Mouse (Mus musculus) lung, embryonic 15.5 days (tissue): ENCODE measurements around the gene Arl13a. TPM values are rescaled to one million over a fixed set of nuclear protein-coding genes. Genes with fewer than 3 reads are reported as not detected.

Source experiments
- ATAC-seq: fragments of 200-750 bp; cut with Nextera tagmentation; 2 replicates; pipeline ENCODE4 v1.8.0; 2017; ENCODE audit warnings: moderate number of reproducible peaks, borderline replicate concordance; ENCODE audit not compliant: low FRiP score, low TSS enrichment; ENCODE audit errors: extremely low read depth
- H3K27ac ChIP-seq: fragments of 300-500 bp; sonication (generic); 2 replicates; pipeline ENCODE4 v1.5.1; 2015; ENCODE audit warnings: moderate library complexity, mild to moderate bottlenecking, inconsistent platforms
- H3K27me3 ChIP-seq: fragments of 300-500 bp; sonication (generic); 2 replicates; pipeline ENCODE4 v1.6.1; 2015; ENCODE audit warnings: inconsistent platforms
- H3K36me3 ChIP-seq: fragments of 300-500 bp; sonication (generic); 2 replicates; pipeline ENCODE4 v1.6.1; 2015; ENCODE audit warnings: inconsistent platforms
- H3K4me1 ChIP-seq: fragments of 300-500 bp; sonication (generic); 2 replicates; pipeline ENCODE4 v1.6.1; 2015; ENCODE audit warnings: inconsistent platforms
- H3K4me2 ChIP-seq: fragments of 300-500 bp; sonication (generic); 2 replicates; pipeline ENCODE4 v1.6.1; 2015; ENCODE audit warnings: inconsistent platforms, mild to moderate bottlenecking, moderate library complexity
- H3K4me3 ChIP-seq: fragments of 300-500 bp; sonication (generic); 2 replicates; pipeline ENCODE4 v1.5.1; 2015; ENCODE audit warnings: mild to moderate bottlenecking, inconsistent platforms
- H3K9ac ChIP-seq: fragments of 300-500 bp; sonication (generic); 2 replicates; pipeline ENCODE4 v1.6.1; 2015; ENCODE audit warnings: inconsistent platforms
- H3K9me3 ChIP-seq: fragments of 300-500 bp; sonication (generic); 2 replicates; pipeline ENCODE4 v1.6.1; 2016; ENCODE audit warnings: inconsistent platforms
- WGBS: fragments of 180-500 bp; shearing (Covaris S2); methylation state at CpG from one replicate; pipeline ENCODE4 v1.1.7; 2015; 5-methylcytosine and 5-hydroxymethylcytosine counted together
- polyA plus RNA-seq: library from polyadenylated mRNA; unstranded; fragments of >200 nt; fragmentation: Nextera tagmentation; extraction: Ambion mirVana; gene quantifications from 2 replicates; pipeline ENCODE4 v1.2.1, GENCODE M21; 2015

Gene Arl13a
- polyA plus RNA-seq, 1 experiment from 2014 or later = 0.09 TPM

- Histone ChIP-seq H3K9ac (no peak overlapping the region), H3K4me1 (no peaks in the 10 kb centered on the region), H3K9me3 (no peaks in the 10 kb centered on the region), H3K4me2 (no peak overlapping the region), H3K36me3 (no peaks in the 10 kb centered on the region), H3K27me3 (no peaks in the 10 kb centered on the region), H3K27ac (no peak overlapping the region), H3K4me3 (no peak overlapping the region)
- no peak for ATAC-seq
- 92% methylated on average over 7 of the region's 7 CpGs for WGBS
Observed at GRCm38 (mm10) chrX:134211151-134211642, 23.9 kb downstream of the Arl13a start.

- Histone ChIP-seq H3K27ac (no peak overlapping the region), H3K9me3 (no peaks in the 10 kb centered on the region), H3K4me1 (no peaks in the 10 kb centered on the region), H3K36me3 (no peaks in the 10 kb centered on the region), H3K4me2 (no peak overlapping the region), H3K27me3 (no peaks in the 10 kb centered on the region), H3K4me3 (no peak overlapping the region), H3K9ac (no peak overlapping the region)
- ATAC-seq = no peak
- WGBS = 63% methylated on average over 4 of the region's 4 CpGs
Observed at GRCm38 (mm10) chrX:134218161-134218560, 30.9 kb downstream of the Arl13a start.

- Histone ChIP-seq H3K9ac (no peak overlapping the region), H3K9me3 (no peaks in the 10 kb centered on the region), H3K27me3 (no peaks in the 10 kb centered on the region), H3K36me3 (no peaks in the 10 kb centered on the region), H3K4me3 (no peak overlapping the region), H3K4me1 (no peaks in the 10 kb centered on the region), H3K4me2 (no peak overlapping the region), H3K27ac (no peak overlapping the region)
- WGBS = 41% methylated on average over 3 of the region's 3 CpGs
- ATAC-seq = no peak
Observed at GRCm38 (mm10) chrX:134220618-134221017, 33.3 kb downstream of the Arl13a start.

- no peaks in the 10 kb centered on the region for H3K4me1 ChIP-seq
- H3K9ac ChIP-seq = no peak within 1 kb of the TSS
- H3K36me3 ChIP-seq = no peaks in the 10 kb centered on the region
- 60% methylated on average over 4 of the region's 4 CpGs for WGBS
- H3K4me2 ChIP-seq = no peak within 1 kb of the TSS
- no peak within 1 kb of the TSS for H3K27ac ChIP-seq
- H3K27me3 ChIP-seq = no peaks in the 10 kb centered on the region
- ATAC-seq = no peak
- H3K9me3 ChIP-seq = no peaks in the 10 kb centered on the region
- H3K4me3 ChIP-seq = no peak within 1 kb of the TSS
Observed at GRCm38 (mm10) chrX:134221856-134222255, 34.6 kb downstream of the Arl13a start, which contains the start of gene Nox1. Gene Nox1 (minus strand): TSS chrX:134221956.

- WGBS = 95% methylated on average over 1 of the region's 1 CpGs
- no peak overlapping the region for H3K4me2 ChIP-seq
- ATAC-seq = no peak
Observed at GRCm38 (mm10) chrX:134233048-134233447, 45.7 kb downstream of the Arl13a start.

GRCm38 (mm10) chrX:134238266-134238665 lies 51.0 kb downstream of the Arl13a start:
- Histone ChIP-seq H3K4me3 (no peak overlapping the region), H3K9ac (no peak overlapping the region), H3K27me3 (no peaks in the 10 kb centered on the region), H3K36me3 (no peaks in the 10 kb centered on the region), H3K4me2 (no peak overlapping the region), H3K4me1 (no peaks in the 10 kb centered on the region), H3K9me3 (no peaks in the 10 kb centered on the region), H3K27ac (no peak overlapping the region)
- ATAC-seq = no peak
- WGBS = 89% methylated on average over 10 of the region's 10 CpGs

More at GRCm38 (mm10) chrX:134233048-134233447, 45.7 kb downstream of the Arl13a start:
- Histone ChIP-seq H3K9ac (no peak overlapping the region), H3K36me3 (no peaks in the 10 kb centered on the region), H3K9me3 (no peaks in the 10 kb centered on the region), H3K4me3 (no peak overlapping the region), H3K4me1 (no peaks in the 10 kb centered on the region), H3K27me3 (no peaks in the 10 kb centered on the region), H3K27ac (no peak overlapping the region)

- H3K27me3 ChIP-seq = no peaks in the 10 kb centered on the region
- H3K4me3 ChIP-seq = no peak overlapping the region
- no peak for ATAC-seq
- H3K36me3 ChIP-seq = no peaks in the 10 kb centered on the region
- no peaks in the 10 kb centered on the region for H3K9me3 ChIP-seq
- H3K4me1 ChIP-seq = no peaks in the 10 kb centered on the region
- whole genome bisulfite sequencing = 58% methylated on average over 10 of the region's 10 CpGs
- H3K4me2 ChIP-seq = no peak overlapping the region
- no peak overlapping the region for H3K27ac ChIP-seq
- no peak overlapping the region for H3K9ac ChIP-seq
Observed at GRCm38 (mm10) chrX:134245946-134246345, 58.6 kb downstream of the Arl13a start.

- no peak overlapping the region for H3K4me2 ChIP-seq
- H3K27ac ChIP-seq = no peak overlapping the region
- no peak for ATAC-seq
- H3K4me3 ChIP-seq = no peak overlapping the region
- no peak overlapping the region for H3K9ac ChIP-seq
- no peaks in the 10 kb centered on the region for H3K36me3 ChIP-seq
- H3K4me1 ChIP-seq = no peaks in the 10 kb centered on the region
- H3K27me3 ChIP-seq = no peaks in the 10 kb centered on the region
- no peaks in the 10 kb centered on the region for H3K9me3 ChIP-seq
- 49% methylated on average over 2 of the region's 2 CpGs for WGBS
Observed at GRCm38 (mm10) chrX:134248202-134248601, 60.9 kb downstream of the Arl13a start.

Other genes with a start within 250 kb of the Arl13a start
- 6.0 and 6.3 TPM in 2 replicates for gene Sytl4, start 205.7 kb upstream of the Arl13a start, polyA plus RNA-seq
- 48.1 and 48.9 TPM in 2 replicates for gene Cstf2, start 128.3 kb upstream of the Arl13a start, polyA plus RNA-seq
- 0.22 and 0.36 TPM in 2 replicates for gene Xkrx, start 25.4 kb upstream of the Arl13a start, polyA plus RNA-seq
- 1.6 and 1.9 TPM in 2 replicates for gene Nox1, start 34.5 kb downstream of the Arl13a start, polyA plus RNA-seq
- 18.5 and 21.7 TPM in 2 replicates for gene Trmt2b, start 89.5 kb downstream of the Arl13a start, polyA plus RNA-seq
- 3.9 and 4.8 TPM in 2 replicates for gene Tmem35a, start 107.7 kb downstream of the Arl13a start, polyA plus RNA-seq
- 34.7 and 35.3 TPM in 2 replicates for gene Cenpi, start 120.6 kb downstream of the Arl13a start, polyA plus RNA-seq
- gene Drp2, start 217.1 kb downstream of the Arl13a start, polyA plus RNA-seq = 0.49 and 0.67 TPM in 2 replicates